Mouse (Mus musculus): Measurements from ENCODE around the gene Rin1. TPM values are rescaled to one million over a fixed set of nuclear protein-coding genes. Genes with fewer than 3 reads are reported as not detected.
"Not testable (repeated sequence)": the region's sequence is repeated elsewhere in the genome, so short reads cannot be mapped to it uniquely, and the experiment has no call there.

Gene Rin1
- polyA plus RNA-seq, 1 experiment: 2.8 TPM

DNA sequence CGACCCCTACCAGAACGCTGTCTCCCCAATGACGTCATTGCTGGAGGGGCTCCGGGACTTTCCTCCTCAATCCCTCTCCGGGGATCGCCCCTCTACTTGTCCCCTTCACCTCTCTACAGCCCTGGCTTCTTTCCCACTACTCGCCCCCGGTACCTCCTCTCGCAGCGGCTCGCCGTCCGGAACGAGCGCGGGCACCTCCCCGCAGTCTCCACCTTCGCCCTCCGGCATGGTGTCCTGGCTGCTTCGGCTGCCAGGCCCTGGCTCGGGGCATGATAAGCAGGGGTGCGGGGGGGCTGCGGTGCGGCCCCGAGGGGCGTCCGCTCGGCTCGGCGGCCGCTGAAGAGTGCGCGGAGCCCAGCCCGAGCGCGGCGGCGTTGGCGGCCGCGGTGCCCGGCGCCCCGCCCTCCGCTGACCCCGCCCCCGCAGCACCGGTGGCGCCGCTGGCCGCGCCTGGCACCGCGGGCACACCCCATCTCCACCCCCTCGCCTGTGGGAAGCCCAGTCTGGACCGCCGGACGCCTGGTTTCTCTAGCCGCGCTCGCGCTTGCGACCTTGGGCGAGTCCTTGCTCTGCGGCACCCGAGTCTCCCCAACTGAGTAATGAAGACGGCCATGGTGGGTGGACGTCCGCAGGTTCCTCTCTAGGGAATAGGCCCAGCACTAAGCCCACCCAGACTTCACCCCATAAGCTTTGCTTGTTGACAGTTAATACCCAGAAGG lies 35.0 kb downstream of the Rin1 start, which contains the start of gene Tmem151a:
Gene Tmem151a (minus strand): TSS at position 387 of the 719 bp plus-strand sequence.
- DNase-seq: peak; percentile 80
- peaks cover 10% of the 10 kb centered on the region for H3K4me1 ChIP-seq (ENCODE audit: control insufficient read depth, insufficient read depth, low read length)
- H3K4me3 ChIP-seq (replicated peaks; ENCODE audit: insufficient read depth, low read depth, low read length): peak within 1 kb of the TSS; percentile 64
- TF ChIP-seq CTCF (IDR thresholded peaks at IDR 0.05; ENCODE audit: borderline replicate concordance, insufficient read depth, low read depth, low read length) (no peak), POLR2A (IDR thresholded peaks at IDR 0.05; ENCODE audit: borderline replicate concordance, insufficient read depth, low read length) (peak; percentile 69; the same call in 1 of the 2 replicates)
- no peaks in the 10 kb centered on the region for H3K27me3 ChIP-seq (ENCODE audit: control insufficient read depth, insufficient read depth, low read length)
- H3K27ac ChIP-seq (ENCODE audit: insufficient read depth, low read length): peak within 1 kb of the TSS; percentile 98
- WGBS: under 1% methylated on average over 54 of the region's 69 CpGs

DNA sequence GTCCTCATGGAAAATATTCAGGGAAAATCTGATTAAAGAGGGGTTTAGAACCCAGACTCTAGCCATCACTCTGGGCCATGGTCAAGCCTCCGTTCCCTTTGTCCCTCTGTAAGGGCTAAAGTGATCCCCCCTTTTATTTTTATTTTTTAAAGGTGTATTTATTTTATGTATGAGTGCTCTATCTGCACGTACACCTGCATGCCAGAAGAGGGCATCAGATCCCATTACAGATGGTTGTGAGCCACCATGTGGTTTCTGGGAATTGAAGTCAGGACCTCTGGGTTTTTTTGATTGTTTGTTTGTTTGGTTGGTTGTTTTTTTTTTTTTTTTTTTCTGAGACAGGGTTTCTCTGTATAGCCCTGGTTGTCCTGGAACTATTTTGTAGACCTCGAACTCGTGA lies 36.3 kb downstream of the Rin1 start:
- not testable (repeated sequence) for DNase-seq; H3K27ac ChIP-seq (ENCODE audit: insufficient read depth, low read length); H3K4me1 ChIP-seq (ENCODE audit: control insufficient read depth, insufficient read depth, low read length); H3K4me3 ChIP-seq (replicated peaks; ENCODE audit: insufficient read depth, low read depth, low read length); H3K27me3 ChIP-seq (ENCODE audit: control insufficient read depth, insufficient read depth, low read length)
- TF ChIP-seq CTCF (IDR thresholded peaks at IDR 0.05; ENCODE audit: borderline replicate concordance, insufficient read depth, low read depth, low read length): peak; percentile 17; the same call in 1 of the 2 replicates
- WGBS: 65% methylated on average over 4 of the region's 4 CpGs

DNA sequence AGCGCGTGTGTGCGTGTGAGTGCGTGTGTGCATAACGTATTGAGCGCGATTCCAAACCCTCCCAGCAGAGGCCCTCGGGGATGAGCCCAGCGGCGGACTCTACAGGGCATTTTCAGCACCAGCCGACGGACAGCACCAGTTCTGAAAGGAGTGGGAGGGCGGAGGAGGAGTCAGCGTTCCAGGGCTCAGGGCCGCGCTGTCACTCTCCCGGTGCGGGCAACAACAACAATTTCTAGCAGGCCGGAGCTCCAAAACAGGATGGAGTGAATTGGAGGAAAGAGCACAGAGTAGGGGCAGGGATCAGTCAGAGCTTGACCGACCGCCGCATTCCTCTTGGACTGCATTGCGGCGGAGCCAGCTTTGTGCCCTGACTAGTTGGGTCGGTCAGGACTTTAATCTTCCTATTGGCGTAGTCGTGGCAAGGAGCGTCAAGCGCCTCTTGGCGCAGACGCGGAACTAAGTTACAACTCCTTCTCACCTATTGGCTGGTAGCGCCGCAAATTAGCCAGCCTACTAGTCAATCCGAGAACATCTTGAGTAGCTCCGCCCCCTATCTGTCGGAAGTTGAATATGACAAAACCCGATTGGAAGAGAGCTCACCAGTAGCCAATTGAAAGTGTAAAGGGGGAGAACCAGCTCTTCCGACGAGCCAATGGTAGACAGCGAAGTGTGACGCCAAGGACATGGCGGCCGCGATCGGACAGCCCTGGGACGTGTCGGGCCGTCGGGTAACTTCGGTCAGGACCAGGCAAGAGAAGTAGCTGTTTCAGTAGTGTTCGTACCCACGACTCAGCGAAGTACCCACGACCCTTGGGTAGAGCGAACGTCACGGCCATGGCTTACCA lies 37.8 kb downstream of the Rin1 start, which contains the start of gene Yif1a:
Gene Yif1a (plus strand): TSS at position 655 of the 845 bp plus-strand sequence.
- Histone ChIP-seq H3K4me1 (ENCODE audit: control insufficient read depth, insufficient read depth, low read length) (peaks cover 5% of the 10 kb centered on the region), H3K4me3 (replicated peaks; ENCODE audit: insufficient read depth, low read depth, low read length) (peak within 1 kb of the TSS; percentile 88), H3K27me3 (ENCODE audit: control insufficient read depth, insufficient read depth, low read length) (no peaks in the 10 kb centered on the region), H3K27ac (ENCODE audit: insufficient read depth, low read length) (peak within 1 kb of the TSS; percentile 70)
- WGBS: under 1% methylated on average over 58 of the region's 58 CpGs
- TF ChIP-seq CTCF (IDR thresholded peaks at IDR 0.05; ENCODE audit: borderline replicate concordance, insufficient read depth, low read depth, low read length) (peak; percentile 43), POLR2A (IDR thresholded peaks at IDR 0.05; ENCODE audit: borderline replicate concordance, insufficient read depth, low read length) (peak; percentile 68)
- DNase-seq: peak; percentile 92 to 99

DNA sequence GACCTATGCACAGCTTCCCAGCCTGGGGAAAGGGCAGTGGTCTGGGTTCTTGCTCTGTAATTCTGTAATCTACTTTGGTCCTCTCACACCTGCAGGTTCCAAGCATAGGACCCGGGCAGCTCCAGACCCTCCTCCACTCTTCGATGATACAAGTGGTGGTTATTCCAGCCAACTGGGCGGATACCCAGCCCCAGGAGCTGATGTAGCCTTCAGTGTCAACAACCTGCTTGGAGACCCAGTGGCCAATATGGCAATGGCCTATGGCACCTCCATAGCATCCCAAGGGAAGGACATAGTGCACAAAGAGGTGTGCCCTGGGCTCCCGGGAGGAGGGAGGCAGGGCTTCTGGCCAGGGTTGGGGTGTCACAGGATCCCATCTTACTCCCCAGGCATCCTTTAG lies 39.0 kb downstream of the Rin1 start:
- peak in 1 of 2 experiments; percentile 31 for DNase-seq
- Histone ChIP-seq H3K4me3 (replicated peaks; ENCODE audit: insufficient read depth, low read depth, low read length) (peak overlapping the region; percentile 88), H3K27ac (ENCODE audit: insufficient read depth, low read length) (no peak overlapping the region), H3K4me1 (ENCODE audit: control insufficient read depth, insufficient read depth, low read length) (peaks cover 3% of the 10 kb centered on the region), H3K27me3 (ENCODE audit: control insufficient read depth, insufficient read depth, low read length) (no peaks in the 10 kb centered on the region)
- 84% methylated on average over 4 of the region's 4 CpGs for WGBS
- TF ChIP-seq CTCF (IDR thresholded peaks at IDR 0.05; ENCODE audit: borderline replicate concordance, insufficient read depth, low read depth, low read length) (no peak), POLR2A (IDR thresholded peaks at IDR 0.05; ENCODE audit: borderline replicate concordance, insufficient read depth, low read length) (no peak)

DNA sequence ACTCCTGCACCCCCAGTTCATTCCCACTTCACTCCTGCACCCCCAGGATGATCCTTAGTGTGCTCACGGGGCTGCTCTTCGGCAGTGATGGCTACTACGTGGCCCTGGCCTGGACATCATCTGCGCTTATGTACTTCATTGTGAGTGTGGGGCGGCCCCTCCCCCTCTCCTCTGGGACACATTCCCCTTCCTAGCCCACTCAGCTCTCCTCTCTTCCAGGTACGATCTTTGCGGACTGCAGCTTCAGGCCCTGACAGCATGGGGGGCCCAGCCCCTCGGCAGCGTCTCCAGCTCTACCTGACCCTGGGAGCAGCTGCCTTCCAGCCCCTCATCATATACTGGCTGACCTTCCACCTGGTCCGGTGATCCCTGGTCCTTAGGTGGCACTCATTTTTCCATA lies 41.8 kb downstream of the Rin1 start:
- WGBS: 87% methylated on average over 10 of the region's 10 CpGs
- peaks cover 20% of the 10 kb centered on the region for H3K4me1 ChIP-seq (ENCODE audit: control insufficient read depth, insufficient read depth, low read length)

DNA sequence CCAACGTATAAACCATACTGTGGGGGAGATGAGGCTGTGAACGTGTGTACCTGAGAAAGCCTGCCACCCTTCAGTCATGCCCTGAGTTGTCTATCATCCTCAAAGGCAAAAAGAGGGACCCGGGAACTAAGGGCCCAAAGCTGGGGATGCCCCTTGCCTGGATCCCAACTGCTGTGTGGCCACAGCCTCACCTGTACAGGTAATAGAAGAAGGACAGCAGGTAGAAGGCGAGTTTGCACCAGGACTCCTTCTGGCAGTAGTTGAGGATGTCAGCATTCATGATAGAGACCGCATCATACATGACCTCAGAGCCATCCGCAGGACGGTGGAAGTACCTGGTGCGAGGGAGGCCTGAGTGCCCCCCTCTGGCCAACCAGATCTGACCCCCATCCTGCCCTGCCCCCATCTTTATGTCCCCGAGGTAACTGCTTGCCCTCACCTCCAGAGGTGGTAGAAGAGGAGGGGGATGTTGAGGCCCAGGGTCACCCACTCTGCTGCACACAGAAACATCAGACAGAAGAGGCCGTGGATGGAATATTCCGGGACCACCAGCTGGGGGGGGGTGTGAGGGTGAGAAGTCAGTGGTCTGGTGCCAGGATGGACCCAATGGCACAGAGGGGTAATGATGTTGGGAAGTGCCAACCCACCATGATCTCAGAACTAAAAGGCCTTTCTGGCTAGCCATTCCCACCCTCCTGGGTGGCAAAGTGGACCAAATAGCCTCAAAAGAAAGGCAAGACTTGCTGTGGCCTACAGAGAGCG lies 43.4 kb downstream of the Rin1 start:
- no peak for TF ChIP-seq POLR2A (IDR thresholded peaks at IDR 0.05; ENCODE audit: borderline replicate concordance, insufficient read depth, low read length)
- TF ChIP-seq CTCF (IDR thresholded peaks at IDR 0.05; ENCODE audit: borderline replicate concordance, insufficient read depth, low read depth, low read length): no peak
- Histone ChIP-seq H3K4me3 (replicated peaks; ENCODE audit: insufficient read depth, low read depth, low read length) (peak overlapping the region; percentile 28), H3K27me3 (ENCODE audit: control insufficient read depth, insufficient read depth, low read length) (no peaks in the 10 kb centered on the region), H3K27ac (ENCODE audit: insufficient read depth, low read length) (0 out of 2 replicates have a peak overlapping the region, but pooled peaks have one; percentile 32), H3K4me1 (ENCODE audit: control insufficient read depth, insufficient read depth, low read length) (peaks cover 22% of the 10 kb centered on the region)
- WGBS: 65% methylated on average over 12 of the region's 12 CpGs
- DNase-seq: no peak

More for the DNA sequence above, 41.8 kb downstream of the Rin1 start:
- Histone ChIP-seq H3K27ac (ENCODE audit: insufficient read depth, low read length) (no peak overlapping the region), H3K27me3 (ENCODE audit: control insufficient read depth, insufficient read depth, low read length) (no peaks in the 10 kb centered on the region), H3K4me3 (replicated peaks; ENCODE audit: insufficient read depth, low read depth, low read length) (no peak overlapping the region)
- TF ChIP-seq POLR2A (IDR thresholded peaks at IDR 0.05; ENCODE audit: borderline replicate concordance, insufficient read depth, low read length) (no peak), CTCF (IDR thresholded peaks at IDR 0.05; ENCODE audit: borderline replicate concordance, insufficient read depth, low read depth, low read length) (no peak)
- DNase-seq: no peak

DNA sequence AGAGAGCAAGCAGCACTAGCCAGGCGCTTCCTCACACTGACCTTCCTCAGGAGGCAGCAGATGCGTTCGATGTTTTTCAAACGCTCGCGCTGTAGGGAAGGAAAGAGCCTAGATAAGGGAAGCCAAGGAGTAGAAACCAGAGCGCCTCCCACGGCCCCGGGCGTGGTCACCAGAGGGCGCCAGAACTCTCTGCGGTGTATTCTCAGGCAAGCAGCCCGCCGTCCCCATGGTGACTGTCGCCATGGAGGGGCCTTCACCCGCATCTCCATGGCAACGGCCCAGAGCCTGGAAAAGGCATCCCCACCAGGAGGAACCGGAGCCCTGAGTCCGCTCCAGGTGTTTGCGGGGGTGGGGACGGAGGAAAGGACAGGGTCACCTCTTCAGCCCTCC lies 44.0 kb downstream of the Rin1 start:
- H3K27ac ChIP-seq (ENCODE audit: insufficient read depth, low read length): peak overlapping the region; percentile 32; the same call in 1 of the 2 replicates
- TF ChIP-seq POLR2A (IDR thresholded peaks at IDR 0.05; ENCODE audit: borderline replicate concordance, insufficient read depth, low read length) (no peak), CTCF (IDR thresholded peaks at IDR 0.05; ENCODE audit: borderline replicate concordance, insufficient read depth, low read depth, low read length) (peak; percentile 78)
- peak overlapping the region; percentile 52 for H3K4me3 ChIP-seq (replicated peaks; ENCODE audit: insufficient read depth, low read depth, low read length)
- WGBS: under 1% methylated on average over 21 of the region's 21 CpGs
- H3K4me1 ChIP-seq (ENCODE audit: control insufficient read depth, insufficient read depth, low read length): peaks cover 22% of the 10 kb centered on the region
- no peaks in the 10 kb centered on the region for H3K27me3 ChIP-seq (ENCODE audit: control insufficient read depth, insufficient read depth, low read length)
- peak; percentile 92 to 96 for DNase-seq
